Mouse (Mus musculus) cortical plate, adult 2 months (tissue): Measurements from ENCODE around the gene Pfkfb2.

Source experiments
- CTCF ChIP-seq: fragments of 200-500 bp; IDR thresholded peaks from 2 replicates; pipeline ENCODE4 v1.5.1; 2011; ENCODE audit warnings: mild to moderate bottlenecking, control low read depth, low read length; ENCODE audit not compliant: insufficient read depth; ENCODE audit errors: extremely low read depth
- POLR2A ChIP-seq: fragments of 200-500 bp; IDR thresholded peaks from 2 replicates; pipeline ENCODE4 v1.6.1; 2011; ENCODE audit warnings: mild to moderate bottlenecking, low read length, control low read depth; ENCODE audit not compliant: insufficient read depth; ENCODE audit errors: extremely low read depth

DNA sequence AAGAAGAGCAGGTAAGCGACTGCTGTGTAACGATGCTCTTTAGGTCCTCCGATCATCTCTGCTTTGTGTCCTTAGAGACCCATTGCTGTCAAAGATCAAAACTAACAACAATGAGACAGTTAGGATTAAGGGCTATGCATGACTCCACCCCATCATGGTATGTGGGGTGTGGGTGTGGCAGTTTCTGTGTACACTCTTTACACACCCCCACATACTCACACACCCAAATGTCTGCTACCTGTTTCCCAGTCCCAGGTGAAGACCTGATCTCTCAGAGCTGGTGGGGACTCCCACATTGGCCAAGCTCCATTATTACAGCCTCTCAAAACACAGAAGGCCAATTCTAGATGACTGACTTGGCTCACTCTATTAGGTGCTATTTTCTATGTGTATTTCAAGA, 16.5 kb upstream of the Pfkfb2 start:
- TF ChIP-seq POLR2A: no peak
- no peak for TF ChIP-seq CTCF
